Mouse (Mus musculus) embryonic facial prominence, embryonic 15.5 days (tissue): Measurements from ENCODE around the gene Acox2. TPM values are rescaled to one million over a fixed set of nuclear protein-coding genes. Genes with fewer than 3 reads are reported as not detected.
"Not testable (repeated sequence)": the region's sequence is repeated elsewhere in the genome, so short reads cannot be mapped to it uniquely, and the experiment has no call there.

Source experiments
- ATAC-seq: fragments of 200-750 bp; cut with Nextera tagmentation; 2 replicates; pipeline ENCODE4 v1.8.0; 2017; ENCODE audit warnings: low read depth, moderate TSS enrichment; ENCODE audit not compliant: insufficient number of reproducible peaks, low FRiP score, low TSS enrichment
- H3K27ac ChIP-seq: fragments of 300-500 bp; sonication (generic); replicated peaks from 2 replicates; pipeline ENCODE4 v1.5.1; 2015; ENCODE audit warnings: mild to moderate bottlenecking, inconsistent platforms
- H3K27me3 ChIP-seq: fragments of 300-500 bp; sonication (generic); 2 replicates; pipeline ENCODE4 v1.6.1; 2015; ENCODE audit warnings: inconsistent platforms
- H3K36me3 ChIP-seq: fragments of 300-500 bp; sonication (generic); 2 replicates; pipeline ENCODE4 v1.6.1; 2015; ENCODE audit warnings: mild to moderate bottlenecking, inconsistent platforms
- H3K4me1 ChIP-seq: fragments of 300-500 bp; sonication (generic); 2 replicates; pipeline ENCODE4 v1.6.1; 2015; ENCODE audit warnings: inconsistent platforms
- H3K4me2 ChIP-seq: fragments of 300-500 bp; sonication (generic); replicated peaks from 2 replicates; pipeline ENCODE4 v1.6.1; 2015; ENCODE audit warnings: mild to moderate bottlenecking, inconsistent platforms
- H3K4me3 ChIP-seq: fragments of 300-500 bp; sonication (generic); replicated peaks from 2 replicates; pipeline ENCODE4 v1.5.1; 2015; ENCODE audit warnings: mild to moderate bottlenecking, inconsistent platforms
- H3K9ac ChIP-seq: fragments of 300-500 bp; sonication (generic); 2 replicates; pipeline ENCODE4 v1.6.1; 2015; ENCODE audit warnings: inconsistent platforms
- H3K9me3 ChIP-seq: fragments of 300-500 bp; sonication (generic); replicated peaks from 2 replicates; pipeline ENCODE4 v1.6.1; 2016; ENCODE audit warnings: inconsistent platforms
- WGBS: fragments of 180-500 bp; shearing (Covaris S2); methylation state at CpG from one replicate; pipeline ENCODE4 v1.1.7; 2015; 5-methylcytosine and 5-hydroxymethylcytosine counted together
- polyA plus RNA-seq: library from polyadenylated mRNA; unstranded; fragments of >200 nt; fragmentation: Nextera tagmentation; extraction: Ambion mirVana; gene quantifications from 2 replicates; pipeline ENCODE4 v1.2.1, GENCODE M21; 2015

The Acox2 gene
- polyA plus RNA-seq, result 1.7 and 3.7 TPM in 2 replicates

DNA sequence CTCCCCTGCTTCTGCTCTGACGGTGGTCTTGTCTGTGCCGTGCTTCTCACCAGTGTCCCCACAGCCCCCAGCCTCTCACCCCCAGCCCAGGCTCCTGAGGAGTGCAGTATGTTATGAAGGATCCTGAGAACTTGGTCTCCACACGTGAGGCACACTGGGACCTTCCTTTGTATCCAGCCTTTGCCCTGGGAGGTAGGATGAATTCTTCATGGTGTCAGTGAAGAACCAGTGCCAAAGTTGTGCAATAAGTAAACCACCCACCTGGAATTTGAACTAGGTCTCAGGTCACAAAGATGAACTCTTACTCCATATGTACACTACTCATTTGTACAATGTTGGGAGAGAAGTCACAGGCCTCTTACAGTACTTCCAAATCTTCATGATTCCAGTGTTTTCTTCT lies at the start of gene Acox2:
Gene Acox2, minus strand, starts transcription at position 188 of the 400 bp plus-strand sequence.
- no peaks in the 10 kb centered on the region for H3K36me3 ChIP-seq

DNA sequence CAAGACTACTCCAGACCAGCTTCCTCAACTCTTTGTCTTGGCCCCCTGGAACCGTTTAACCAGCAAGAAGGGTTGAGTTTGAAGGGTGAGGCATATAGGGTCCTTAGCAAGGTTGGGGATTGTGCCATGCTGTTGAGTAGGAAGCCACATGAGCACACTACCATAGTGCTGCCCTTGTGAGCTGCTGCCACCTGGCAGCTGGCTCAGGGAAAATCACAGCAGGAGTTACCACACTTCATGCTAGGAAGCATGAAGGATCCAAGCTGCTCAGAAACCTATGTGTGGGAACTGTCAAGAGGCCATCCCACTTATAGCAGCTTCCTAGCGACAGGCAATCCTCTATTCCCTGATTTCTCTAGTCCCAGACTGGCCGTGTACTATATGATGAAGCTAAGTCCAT lies 49.5 kb upstream of the Acox2 start:
- Histone ChIP-seq H3K9ac (no peak overlapping the region), H3K36me3 (no peaks in the 10 kb centered on the region), H3K4me1 (no peaks in the 10 kb centered on the region; the same call in 1 of the 2 replicates), H3K9me3 (no peaks in the 10 kb centered on the region), H3K27ac (no peak overlapping the region), H3K4me2 (no peak overlapping the region), H3K4me3 (no peak overlapping the region), H3K27me3 (no peaks in the 10 kb centered on the region)
- 80% methylated on average over 3 of the region's 3 CpGs for WGBS
- no peak for ATAC-seq

More for the DNA sequence above, at the start of gene Acox2:
- 0 out of 2 replicates have a peak, but pooled peaks cover 8% of the 10 kb centered on the region for H3K27me3 ChIP-seq
- no peaks in the 10 kb centered on the region for H3K4me1 ChIP-seq
- H3K9ac ChIP-seq, result no peak within 1 kb of the TSS
- no peak within 1 kb of the TSS for H3K4me2 ChIP-seq
- WGBS, result 71% methylated on average over 3 of the region's 3 CpGs
- no peak for ATAC-seq
- no peaks in the 10 kb centered on the region for H3K9me3 ChIP-seq
- no peak within 1 kb of the TSS for H3K27ac ChIP-seq
- no peak within 1 kb of the TSS for H3K4me3 ChIP-seq

DNA sequence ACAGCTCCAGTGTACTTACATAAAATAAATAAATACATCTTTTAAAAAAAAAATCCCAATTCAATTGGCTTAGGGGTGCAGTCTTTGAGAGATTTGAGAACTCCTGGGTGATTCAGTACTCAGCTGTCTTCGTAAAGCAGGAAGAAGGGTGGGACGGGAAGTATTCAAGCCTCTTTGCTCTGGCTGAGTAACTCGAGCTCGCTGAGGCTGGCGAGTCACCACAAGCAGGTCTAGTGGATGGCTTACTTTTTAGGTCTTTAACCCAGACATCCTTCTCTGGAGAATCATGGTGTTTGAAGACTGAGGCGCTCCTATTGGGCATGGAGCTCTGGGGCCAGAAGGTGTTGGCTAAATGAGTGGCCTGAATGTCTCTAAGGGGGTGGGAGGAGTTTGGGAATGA lies 47.7 kb upstream of the Acox2 start:
- WGBS, result 57% methylated on average over 6 of the region's 6 CpGs
- no peak for ATAC-seq
- H3K4me1 ChIP-seq, result no peaks in the 10 kb centered on the region; the same call in 1 of the 2 replicates

DNA sequence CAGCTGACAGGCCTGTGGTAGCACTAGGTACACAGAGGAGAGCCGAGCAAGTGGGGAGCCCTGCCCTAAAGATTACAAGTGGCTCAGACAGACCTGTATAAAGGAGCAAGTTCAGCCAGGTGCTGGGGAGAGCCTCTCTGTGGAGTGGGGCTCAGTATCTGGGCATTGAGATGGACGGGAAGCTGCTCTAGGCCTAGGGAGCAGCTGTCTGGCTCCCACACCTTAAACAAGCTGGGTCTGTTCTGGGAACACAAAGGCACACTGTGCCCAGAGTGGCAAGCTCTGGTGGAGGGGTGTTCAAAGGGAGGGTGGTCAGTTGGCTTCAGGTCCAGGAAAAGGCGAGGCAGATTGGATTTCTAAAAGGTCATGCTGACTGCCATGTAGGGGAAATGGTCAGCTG lies 45.9 kb upstream of the Acox2 start:
- Histone ChIP-seq H3K36me3 (no peaks in the 10 kb centered on the region), H3K27me3 (no peaks in the 10 kb centered on the region), H3K9me3 (no peaks in the 10 kb centered on the region), H3K27ac (no peak overlapping the region), H3K9ac (no peak overlapping the region), H3K4me3 (no peak overlapping the region), H3K4me1 (no peaks in the 10 kb centered on the region; the same call in 1 of the 2 replicates), H3K4me2 (no peak overlapping the region)
- 52% methylated on average over 3 of the region's 3 CpGs for whole genome bisulfite sequencing
- no peak for ATAC-seq

More for the DNA sequence above, 47.7 kb upstream of the Acox2 start:
- Histone ChIP-seq H3K9me3 (no peaks in the 10 kb centered on the region), H3K4me2 (no peak overlapping the region), H3K36me3 (no peaks in the 10 kb centered on the region), H3K27me3 (no peaks in the 10 kb centered on the region), H3K4me3 (no peak overlapping the region), H3K27ac (no peak overlapping the region), H3K9ac (no peak overlapping the region)

DNA sequence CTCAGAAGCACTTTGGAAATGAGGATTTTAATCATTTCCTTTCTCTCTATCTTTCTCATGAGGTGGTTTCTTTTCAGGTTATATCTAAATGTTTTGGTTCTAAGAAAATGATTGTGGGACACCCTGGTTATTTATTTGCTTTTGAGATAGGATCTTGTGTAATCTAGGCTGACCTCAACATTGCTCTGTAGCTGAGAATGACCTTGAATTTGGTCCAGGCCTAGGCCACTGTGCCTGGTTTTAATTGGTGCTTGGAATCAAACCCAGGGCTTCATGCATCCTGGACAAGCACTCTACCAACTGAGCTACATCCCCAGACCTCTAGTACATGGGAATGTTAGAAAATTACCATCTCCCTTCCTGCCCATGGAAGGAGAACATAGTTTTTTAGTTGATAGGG lies 44.9 kb upstream of the Acox2 start:
- no peak overlapping the region for H3K4me3 ChIP-seq
- H3K27me3 ChIP-seq, result no peaks in the 10 kb centered on the region
- H3K4me2 ChIP-seq, result no peak overlapping the region
- H3K27ac ChIP-seq, result no peak overlapping the region
- H3K9me3 ChIP-seq, result no peaks in the 10 kb centered on the region
- no peak overlapping the region for H3K9ac ChIP-seq
- ATAC-seq, result no peak
- no peaks in the 10 kb centered on the region for H3K36me3 ChIP-seq
- no peaks in the 10 kb centered on the region for H3K4me1 ChIP-seq

DNA sequence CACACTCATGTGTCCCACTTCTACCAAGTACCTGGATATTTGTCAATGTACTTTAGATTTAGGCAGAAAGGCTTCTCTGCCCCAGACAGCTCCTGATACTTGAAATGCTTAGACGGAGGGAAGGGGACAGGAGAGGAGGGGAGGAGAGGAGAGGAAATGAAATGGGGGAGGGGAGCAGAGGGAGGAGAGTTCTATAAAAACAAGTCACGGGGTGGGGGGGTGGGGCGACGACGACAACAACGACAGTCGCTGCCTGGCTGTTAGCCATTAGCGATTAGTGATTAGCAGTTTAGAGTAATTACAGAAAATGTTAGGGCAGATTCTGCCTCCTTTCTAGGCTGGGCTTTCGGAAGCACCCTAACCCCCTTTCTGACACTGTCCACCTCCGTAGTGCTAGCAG lies 43.5 kb upstream of the Acox2 start:
- no peak overlapping the region for H3K9ac ChIP-seq
- H3K27ac ChIP-seq, result no peak overlapping the region
- no peak for ATAC-seq
- H3K4me1 ChIP-seq, result 0 out of 2 replicates have a peak, but pooled peaks cover 5% of the 10 kb centered on the region
- H3K36me3 ChIP-seq, result no peaks in the 10 kb centered on the region
- WGBS, result 18% methylated on average over 10 of the region's 10 CpGs
- H3K27me3 ChIP-seq, result no peaks in the 10 kb centered on the region; the same call in 1 of the 2 replicates
- no peak overlapping the region for H3K4me3 ChIP-seq
- no peak overlapping the region for H3K4me2 ChIP-seq
- H3K9me3 ChIP-seq, result no peaks in the 10 kb centered on the region

DNA sequence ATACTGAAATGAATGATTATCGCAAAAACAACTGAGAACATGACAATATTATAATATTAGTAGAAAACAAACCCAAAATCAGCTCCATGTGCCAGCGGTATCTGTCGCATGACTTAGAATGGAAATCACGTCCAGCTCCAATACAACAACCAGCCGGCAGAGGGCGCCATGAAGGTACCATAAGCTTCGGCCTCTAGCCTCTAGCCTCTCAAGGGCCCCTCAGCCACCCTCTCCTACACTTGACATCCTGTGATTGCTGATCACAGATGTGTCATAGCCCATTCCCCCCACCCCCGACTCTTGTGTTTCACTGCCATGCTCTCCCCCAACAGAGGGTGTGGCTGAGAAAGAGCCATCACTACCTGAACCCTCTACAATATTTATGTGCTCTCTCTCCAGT lies 41.1 kb upstream of the Acox2 start:
- Histone ChIP-seq H3K36me3 (no peaks in the 10 kb centered on the region), H3K4me2 (no peak overlapping the region), H3K9ac (no peak overlapping the region), H3K9me3 (no peaks in the 10 kb centered on the region), H3K27ac (no peak overlapping the region), H3K4me1 (0 out of 2 replicates have a peak, but pooled peaks cover 7% of the 10 kb centered on the region), H3K27me3 (no peaks in the 10 kb centered on the region; the same call in 1 of the 2 replicates), H3K4me3 (no peak overlapping the region)
- WGBS, result 22% methylated on average over 8 of the region's 8 CpGs
- ATAC-seq, result no peak

DNA sequence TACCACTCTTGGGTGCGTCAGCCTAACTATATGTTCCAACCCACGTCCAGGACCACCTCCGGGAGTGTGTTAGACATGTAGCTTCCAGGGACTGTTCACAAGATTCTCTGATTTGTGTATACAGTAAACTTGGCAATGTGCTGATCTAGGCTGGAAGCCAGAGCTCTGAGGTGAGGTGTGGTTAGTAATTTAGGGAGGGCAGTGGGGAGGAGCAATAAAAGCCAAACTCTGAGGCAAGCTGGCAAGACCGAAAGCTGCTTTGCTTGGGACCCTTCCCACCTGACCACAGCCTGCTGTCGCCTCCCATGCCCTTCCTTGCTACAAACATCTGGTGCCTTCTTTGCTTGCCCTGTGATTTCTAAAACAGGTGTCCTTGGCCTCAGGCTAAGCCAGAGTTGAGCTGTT lies 38.7 kb upstream of the Acox2 start:
- H3K27ac ChIP-seq, result no peak overlapping the region
- peak; percentile 85 for ATAC-seq
- WGBS, result 48% methylated on average over 5 of the region's 5 CpGs

DNA sequence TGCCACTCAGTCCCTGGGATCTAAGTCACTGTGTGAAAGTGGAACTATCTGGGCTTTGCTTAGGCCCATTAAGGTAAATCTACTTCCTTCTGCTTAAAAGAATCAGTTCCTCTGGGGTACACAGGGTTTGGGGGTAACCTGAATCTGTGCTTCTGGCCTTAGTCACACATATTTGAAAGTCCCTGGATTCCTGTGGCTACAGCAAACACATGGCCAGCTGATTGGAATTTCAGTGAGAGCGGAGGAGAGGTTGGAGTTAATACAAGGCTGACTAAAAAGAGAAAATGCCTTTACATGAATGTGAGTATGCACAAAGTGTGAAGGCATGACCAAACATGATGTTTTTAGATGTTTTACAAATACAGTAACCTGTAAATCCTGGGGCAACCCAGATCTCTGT lies 35.1 kb upstream of the Acox2 start:
- H3K27ac ChIP-seq, result no peak overlapping the region
- no peak for ATAC-seq
- 66% methylated on average over 1 of the region's 1 CpGs for WGBS

More for the DNA sequence above, 38.7 kb upstream of the Acox2 start:
- Histone ChIP-seq H3K4me2 (no peak overlapping the region), H3K4me3 (no peak overlapping the region), H3K9me3 (no peaks in the 10 kb centered on the region), H3K9ac (no peak overlapping the region), H3K36me3 (no peaks in the 10 kb centered on the region), H3K4me1 (0 out of 2 replicates have a peak, but pooled peaks cover 7% of the 10 kb centered on the region), H3K27me3 (no peaks in the 10 kb centered on the region; the same call in 1 of the 2 replicates)

DNA sequence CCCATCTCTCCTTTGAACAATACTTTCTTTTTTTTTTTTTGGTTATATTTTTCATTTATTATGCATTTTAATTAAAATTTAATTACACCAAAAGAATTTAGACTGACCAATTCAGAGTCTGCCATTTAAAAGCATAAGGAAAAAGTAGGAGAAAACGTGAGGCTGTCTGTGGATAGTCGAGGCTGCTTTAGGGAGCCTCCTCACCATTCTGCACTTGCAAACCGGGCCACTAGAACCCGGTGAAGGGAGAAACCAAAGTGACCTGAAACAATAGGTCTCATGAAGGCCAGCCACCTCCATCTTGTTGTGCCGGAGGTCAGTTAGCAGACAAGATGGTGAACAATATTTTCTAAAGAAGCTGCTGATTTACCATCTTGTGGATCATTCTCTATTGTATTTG lies 27.4 kb upstream of the Acox2 start:
- not testable (repeated sequence) for H3K27me3 ChIP-seq, H3K27ac ChIP-seq, H3K4me1 ChIP-seq, H3K36me3 ChIP-seq, H3K9me3 ChIP-seq, H3K4me3 ChIP-seq, H3K4me2 ChIP-seq, H3K9ac ChIP-seq
- peak; percentile 89 for ATAC-seq
- WGBS, result 81% methylated on average over 5 of the region's 5 CpGs

More for the DNA sequence above, 35.1 kb upstream of the Acox2 start:
- Histone ChIP-seq H3K27me3 (no peaks in the 10 kb centered on the region; the same call in 1 of the 2 replicates), H3K36me3 (no peaks in the 10 kb centered on the region), H3K4me1 (0 out of 2 replicates have a peak, but pooled peaks cover 7% of the 10 kb centered on the region), H3K9me3 (peaks cover 7% of the 10 kb centered on the region), H3K9ac (no peak overlapping the region), H3K4me3 (no peak overlapping the region), H3K4me2 (no peak overlapping the region)

DNA sequence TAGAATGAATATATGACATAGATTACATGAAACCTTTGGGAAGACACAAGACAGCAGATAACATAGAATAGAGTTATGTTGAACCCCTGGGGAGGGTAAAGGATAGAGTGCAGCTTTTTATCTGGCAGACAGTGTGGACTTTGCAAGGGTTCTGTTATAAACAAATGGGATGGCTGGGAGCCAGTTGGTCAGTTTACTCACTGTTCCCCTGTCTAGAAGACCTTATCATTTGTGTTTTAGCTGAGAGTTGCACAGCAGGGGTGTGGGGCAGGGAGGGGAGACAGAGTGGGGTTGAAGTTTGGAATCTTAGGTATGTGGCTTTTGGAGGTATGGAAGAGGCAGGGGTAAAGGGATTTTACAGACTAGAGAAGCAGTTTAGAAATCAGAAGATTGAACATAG lies 24.6 kb upstream of the Acox2 start:
- Histone ChIP-seq H3K9ac (no peak overlapping the region), H3K4me1 (no peaks in the 10 kb centered on the region), H3K36me3 (no peaks in the 10 kb centered on the region), H3K9me3 (no peaks in the 10 kb centered on the region), H3K4me2 (no peak overlapping the region), H3K27ac (no peak overlapping the region), H3K27me3 (no peaks in the 10 kb centered on the region), H3K4me3 (no peak overlapping the region)
- ATAC-seq, result no peak

DNA sequence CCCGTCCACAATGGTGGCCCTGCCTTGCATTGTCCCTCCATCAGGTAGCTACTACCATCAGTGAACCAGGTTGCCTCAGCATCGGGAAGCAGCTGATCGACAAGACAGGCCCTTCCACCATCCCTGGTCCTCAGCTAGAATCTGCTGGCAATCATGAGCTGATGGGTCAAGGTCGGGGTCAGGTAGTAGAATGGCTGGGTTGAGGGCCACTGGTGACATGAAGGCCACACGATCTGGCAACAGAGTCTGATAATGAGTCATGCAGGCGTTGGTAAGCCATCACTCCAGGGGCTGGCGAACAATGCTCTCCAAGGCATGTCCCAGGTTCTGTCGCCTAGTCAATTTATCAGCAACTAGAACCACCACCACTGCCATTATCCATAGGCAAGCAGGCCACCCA lies 12.1 kb upstream of the Acox2 start:
- WGBS, result 84% methylated on average over 8 of the region's 8 CpGs
- not testable (repeated sequence) for H3K27ac ChIP-seq, ATAC-seq, H3K27me3 ChIP-seq, H3K9ac ChIP-seq, H3K4me2 ChIP-seq, H3K4me1 ChIP-seq, H3K36me3 ChIP-seq, H3K9me3 ChIP-seq, H3K4me3 ChIP-seq
